Mouse (Mus musculus): Measurements from ENCODE around the gene Chp1. TPM values are rescaled to one million over a fixed set of nuclear protein-coding genes. Genes with fewer than 3 reads are reported as not detected.
"Not testable (repeated sequence)": the region's sequence is repeated elsewhere in the genome, so short reads cannot be mapped to it uniquely, and the experiment has no call there.

Chp1 gene
- total RNA-seq, 1 experiment from 2014 or later, result 237 TPM

DNA sequence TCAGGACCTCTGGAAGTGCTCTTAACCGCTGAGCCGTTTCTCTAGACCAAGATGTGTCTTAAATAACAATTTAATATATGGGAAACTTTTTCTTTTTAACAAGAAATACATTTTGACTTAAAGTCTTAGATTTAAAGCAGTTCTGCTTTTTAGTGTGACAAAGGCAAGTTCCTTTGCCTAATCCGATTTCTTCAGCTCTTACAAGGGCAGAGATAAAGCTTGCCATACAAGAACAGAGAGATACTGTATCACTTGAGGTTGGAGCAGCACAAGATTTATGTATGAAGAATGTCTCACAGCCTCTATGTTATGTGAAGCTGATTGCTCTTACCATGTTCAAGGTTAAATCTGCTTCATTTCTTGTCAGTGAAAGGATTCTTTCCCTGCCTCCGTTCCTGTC lies 17.8 kb downstream of the Chp1 start:
- no peak for DNase-seq

DNA sequence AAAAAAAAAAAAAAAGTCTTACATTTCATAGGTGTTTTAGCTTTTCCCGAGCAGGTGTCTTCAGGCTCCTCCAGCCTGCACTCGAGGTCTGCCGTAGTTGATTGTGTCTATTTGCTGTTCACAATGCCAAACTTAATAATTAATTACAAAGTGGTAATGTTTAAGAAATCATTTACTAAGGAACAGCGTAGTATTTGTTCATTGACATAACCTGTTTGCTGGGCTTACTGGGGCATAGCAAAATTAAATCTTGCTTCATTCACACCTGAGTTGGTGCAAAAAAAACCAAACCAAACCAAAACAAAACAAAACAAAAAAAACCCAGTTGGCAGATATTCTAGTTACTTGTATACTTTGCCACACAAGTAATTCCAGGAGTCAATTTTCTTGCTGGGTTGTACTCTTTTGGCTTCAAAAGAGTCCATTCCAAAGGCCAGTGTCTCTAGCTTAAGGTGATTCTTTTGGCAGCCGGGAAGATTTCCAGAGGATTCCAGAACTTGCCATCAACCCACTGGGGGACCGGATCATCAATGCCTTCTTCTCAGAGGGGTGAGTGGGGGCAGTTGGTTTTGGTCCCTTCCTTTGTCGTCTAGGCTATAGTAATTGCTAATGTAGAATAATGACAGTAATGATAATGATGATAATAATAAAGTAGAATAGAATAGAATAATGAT lies 18.8 kb downstream of the Chp1 start:
- no peak for DNase-seq

GRCm38 (mm10) chr2:119572471-119572870 lies 25.0 kb downstream of the Chp1 start:
- peak; percentile 37 for DNase-seq

GRCm38 (mm10) chr2:119581571-119581970 lies 34.1 kb downstream of the Chp1 start:
- no peak for DNase-seq

- DNase-seq, result no peak
These were observed 35.9 kb downstream of the Chp1 start for GRCm38 (mm10) chr2:119583439-119583838.

DNA sequence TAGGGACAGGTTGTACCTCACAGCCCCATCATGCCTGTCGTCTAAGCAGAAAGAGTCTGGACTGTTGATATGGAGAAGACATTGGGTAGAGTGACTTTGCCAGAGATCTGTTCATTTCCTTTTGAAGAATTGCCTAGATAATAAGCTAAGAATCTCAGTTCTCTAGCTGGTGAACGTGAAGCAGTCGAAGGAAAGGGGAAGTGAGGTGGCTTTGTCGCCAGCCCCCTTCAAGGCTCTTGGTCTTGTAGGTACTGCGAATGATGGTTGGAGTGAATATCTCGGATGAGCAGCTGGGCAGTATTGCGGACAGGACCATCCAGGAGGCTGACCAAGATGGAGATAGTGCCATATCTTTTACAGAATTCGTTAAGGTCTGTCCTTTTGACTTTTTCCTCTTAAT lies 36.8 kb downstream of the Chp1 start:
- no peak for DNase-seq

GRCm38 (mm10) chr2:119587383-119587782 lies 39.9 kb downstream of the Chp1 start:
- peak; percentile 78 for DNase-seq

DNA sequence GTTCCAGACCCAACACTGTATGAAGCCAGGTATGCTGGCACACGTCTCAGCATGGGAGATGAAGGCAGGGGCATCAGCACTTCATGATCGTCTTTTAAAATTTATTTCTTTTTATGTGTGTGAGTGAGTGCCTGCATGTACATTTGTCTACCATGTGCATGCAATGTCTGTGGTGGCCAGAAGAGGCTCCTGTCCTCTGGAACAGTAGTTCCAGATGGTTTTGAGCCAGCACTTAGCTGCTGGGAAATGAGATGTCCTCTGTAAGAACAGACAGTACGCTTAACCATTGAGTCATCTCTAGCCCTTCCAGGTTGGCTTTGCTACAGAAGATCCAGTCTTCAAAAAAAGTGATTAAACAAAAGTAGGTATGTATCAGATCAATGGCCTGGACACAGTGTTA lies 43.8 kb downstream of the Chp1 start:
- no peak for DNase-seq

DNA sequence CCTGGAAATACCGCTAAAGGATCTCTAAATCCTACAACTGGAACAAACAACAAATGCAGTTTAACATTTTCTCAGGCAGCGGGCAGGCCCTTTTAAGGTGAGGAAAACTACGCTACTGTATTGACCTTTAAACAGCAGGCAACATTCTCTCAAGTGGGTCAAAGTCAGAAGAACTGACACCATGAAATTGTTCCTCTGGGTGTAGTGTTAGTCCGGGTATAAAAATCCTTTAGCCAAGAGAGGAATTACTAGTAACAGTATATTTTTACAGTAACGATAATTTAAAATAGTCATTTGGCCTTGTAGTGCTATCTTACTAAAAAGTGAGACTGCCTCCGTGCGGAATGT lies 46.2 kb downstream of the Chp1 start:
- peak; percentile 17 for DNase-seq

DNA sequence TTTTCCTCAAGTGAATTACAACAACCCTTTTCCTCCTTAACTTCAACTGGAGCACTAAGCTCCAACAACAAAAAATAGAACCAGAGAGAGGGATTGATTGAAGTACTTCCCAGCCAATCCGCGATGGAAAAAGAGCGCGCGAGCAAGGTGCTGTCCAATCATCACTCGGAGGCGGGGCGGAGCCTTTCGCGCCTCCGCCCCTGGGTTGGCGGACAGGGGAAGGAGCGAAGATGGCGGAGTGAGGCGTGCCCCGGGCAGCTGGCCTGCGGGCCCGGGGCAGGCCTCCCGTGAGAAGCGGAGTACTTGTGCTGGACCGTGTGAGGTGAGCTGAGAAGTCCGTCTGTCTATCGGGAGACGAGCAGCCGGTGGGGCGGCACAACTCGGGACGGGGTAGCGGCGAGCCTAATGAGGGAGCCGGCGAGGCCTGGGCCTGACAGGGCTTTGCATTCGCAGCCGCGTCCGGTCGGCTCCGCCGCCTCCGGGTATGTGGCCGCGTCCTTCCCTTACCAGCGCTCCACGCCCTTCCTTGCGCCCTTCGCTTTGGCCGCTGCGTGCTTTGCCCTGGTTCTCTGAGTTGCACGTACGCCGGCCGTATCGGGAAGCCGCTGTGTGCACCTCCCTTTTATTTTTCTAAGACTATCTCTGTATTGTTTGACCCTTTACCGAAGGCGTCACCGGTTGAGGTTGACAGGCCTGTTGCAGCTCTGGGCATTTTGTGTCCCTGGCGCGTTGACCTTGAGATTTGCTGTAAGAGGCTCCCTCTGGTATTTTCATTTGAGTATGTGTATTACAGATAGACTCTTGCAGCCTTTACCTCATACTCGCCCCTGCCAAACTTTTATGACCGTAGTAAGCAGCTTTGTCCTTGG lies 46.9 kb downstream of the Chp1 start:
- DNase-seq, result peak; percentile 98

DNA sequence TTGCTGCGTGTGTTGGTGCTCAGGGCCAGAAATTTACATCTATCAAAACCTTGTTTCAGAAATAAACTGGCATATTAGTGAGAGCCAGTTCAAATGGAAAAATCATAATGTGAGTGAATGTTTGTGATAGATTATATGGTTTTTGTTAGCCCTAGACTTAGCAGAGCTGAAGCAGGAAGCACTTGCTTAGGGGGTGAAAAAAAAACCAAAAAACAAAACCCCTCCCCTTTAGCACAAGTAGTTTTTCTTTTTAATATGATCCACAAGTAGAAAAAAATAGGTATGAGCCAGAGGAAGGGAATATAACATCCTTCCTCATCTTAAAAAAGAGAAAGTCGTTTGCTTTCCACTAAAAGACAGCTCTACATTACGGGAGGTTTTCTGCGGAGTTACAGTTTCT lies 47.8 kb downstream of the Chp1 start:
- DNase-seq, result no peak

- DNase-seq, result peak; percentile 24
These were observed 49.4 kb downstream of the Chp1 start for GRCm38 (mm10) chr2:119596781-119597330.

DNA sequence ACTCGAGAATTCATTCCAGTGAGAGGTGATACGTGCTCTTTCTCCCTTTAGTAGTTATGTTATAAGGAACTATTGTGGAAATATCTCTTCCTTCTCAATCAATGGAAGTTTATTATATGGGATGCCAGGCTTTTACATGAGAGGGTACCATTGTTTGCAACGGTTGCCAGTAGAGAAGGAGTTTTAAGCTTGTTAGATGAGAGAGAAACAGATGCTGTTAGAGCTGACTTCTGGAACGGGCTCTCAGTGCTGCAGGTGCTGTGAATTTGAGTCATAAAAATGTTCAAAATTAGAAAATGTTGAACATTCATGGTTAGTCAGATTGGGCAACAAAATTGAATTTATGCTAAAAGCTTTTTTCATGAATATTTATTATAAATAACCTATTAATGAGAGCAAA lies 53.5 kb downstream of the Chp1 start:
- DNase-seq, result no peak

GRCm38 (mm10) chr2:119601575-119601974 lies 54.1 kb downstream of the Chp1 start:
- not testable (repeated sequence) for DNase-seq

DNA sequence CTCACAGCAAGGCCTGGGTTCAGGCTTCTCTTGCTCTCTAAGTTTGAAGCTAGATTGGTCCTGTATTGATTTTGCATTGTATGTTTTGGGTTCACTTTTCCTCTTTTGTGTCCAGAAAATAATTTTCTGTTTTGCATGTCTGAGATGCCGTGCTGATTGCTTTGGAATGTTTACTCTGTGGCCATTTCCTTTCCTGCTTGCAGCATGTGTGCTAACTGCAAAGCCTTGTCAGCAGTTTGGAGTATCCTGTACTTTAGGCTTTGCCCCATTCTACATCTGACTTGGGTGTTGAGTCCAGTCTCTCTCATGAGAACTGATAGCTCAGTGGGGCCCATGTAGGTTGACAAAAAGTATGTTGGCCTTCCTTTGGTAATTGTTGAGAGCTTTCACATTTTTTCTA lies 55.0 kb downstream of the Chp1 start:
- DNase-seq, result no peak

DNA sequence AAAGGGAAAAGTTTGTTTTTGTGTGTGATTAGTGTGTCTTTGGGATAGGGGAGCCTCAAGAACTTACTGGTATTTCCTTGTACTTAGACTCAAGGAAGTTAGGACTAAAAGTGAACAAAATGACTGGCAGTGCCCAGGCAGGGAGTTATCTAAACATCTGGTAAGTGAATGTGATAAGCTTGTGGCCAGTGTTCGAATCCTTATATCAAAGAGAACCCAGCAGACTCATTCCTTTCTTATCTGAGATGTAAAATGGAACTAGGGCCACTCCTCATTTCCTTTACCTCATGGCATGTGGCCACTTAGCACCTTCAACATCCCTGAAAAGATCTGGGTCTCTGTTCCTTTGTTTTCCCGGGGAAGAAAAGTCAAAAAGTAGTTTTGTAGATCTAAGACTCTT lies 56.4 kb downstream of the Chp1 start:
- DNase-seq, result no peak

DNA sequence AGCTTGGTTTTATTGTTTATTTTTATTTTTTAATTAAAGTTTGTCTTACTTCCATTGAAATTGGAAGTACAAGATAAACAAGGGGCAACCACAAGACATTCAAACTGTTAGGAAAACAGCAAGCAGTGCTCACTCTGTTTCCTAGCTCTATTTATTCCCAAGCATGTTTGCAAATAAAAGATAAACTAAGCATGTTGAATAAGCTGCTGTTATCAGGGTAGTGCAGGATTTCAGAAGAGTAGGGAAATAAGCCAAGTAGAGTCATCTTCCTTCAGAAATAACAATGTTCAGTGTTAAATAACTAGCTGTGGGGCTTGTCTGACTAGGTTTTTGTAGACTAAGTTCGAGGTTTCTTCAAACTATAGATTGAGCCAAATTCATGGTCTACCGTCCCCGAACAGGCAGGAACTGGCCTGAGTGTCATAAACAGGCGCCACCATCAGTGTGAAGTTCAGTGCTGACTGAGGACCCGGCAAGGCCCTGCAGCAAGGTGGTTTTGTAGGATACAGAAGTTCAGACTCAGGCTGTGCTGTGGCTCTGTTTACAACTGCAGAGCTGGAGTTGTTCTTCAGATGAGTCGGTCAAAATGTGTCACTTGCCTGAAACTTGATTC lies 58.0 kb downstream of the Chp1 start:
- no peak for DNase-seq

GRCm38 (mm10) chr2:119607023-119607422 lies 59.5 kb downstream of the Chp1 start:
- DNase-seq, result no peak

GRCm38 (mm10) chr2:119617841-119618198 lies 70.3 kb downstream of the Chp1 start:
- DNase-seq, result no peak

GRCm38 (mm10) chr2:119618199-119618982 lies 70.9 kb downstream of the Chp1 start, which contains the start of the genes Nusap1 and Oip5:
Gene Nusap1 (plus strand): TSS chr2:119618298.
Gene Oip5 (minus strand): TSS chr2:119618469.
- DNase-seq, result peak; percentile 96

DNA sequence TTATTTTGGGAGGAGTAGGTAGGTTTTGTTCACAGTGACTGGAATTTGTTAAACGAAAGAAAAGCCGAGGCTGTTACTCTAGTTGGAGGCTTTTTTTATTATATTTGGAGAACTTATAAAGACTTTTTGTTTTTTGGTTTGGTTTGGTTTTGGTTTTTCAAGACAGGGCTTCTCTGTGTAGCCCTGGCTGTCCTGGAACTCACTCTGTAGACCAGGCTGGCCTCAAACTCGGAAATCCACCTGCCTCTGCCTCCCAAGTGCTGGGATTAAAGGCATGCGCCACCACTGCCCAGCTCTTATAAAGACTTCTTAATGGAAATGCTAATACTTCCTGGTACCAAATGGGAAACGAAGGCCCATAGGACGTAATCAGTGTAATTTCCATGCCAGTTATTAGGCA lies 71.5 kb downstream of the Chp1 start:
- not testable (repeated sequence) for DNase-seq

DNA sequence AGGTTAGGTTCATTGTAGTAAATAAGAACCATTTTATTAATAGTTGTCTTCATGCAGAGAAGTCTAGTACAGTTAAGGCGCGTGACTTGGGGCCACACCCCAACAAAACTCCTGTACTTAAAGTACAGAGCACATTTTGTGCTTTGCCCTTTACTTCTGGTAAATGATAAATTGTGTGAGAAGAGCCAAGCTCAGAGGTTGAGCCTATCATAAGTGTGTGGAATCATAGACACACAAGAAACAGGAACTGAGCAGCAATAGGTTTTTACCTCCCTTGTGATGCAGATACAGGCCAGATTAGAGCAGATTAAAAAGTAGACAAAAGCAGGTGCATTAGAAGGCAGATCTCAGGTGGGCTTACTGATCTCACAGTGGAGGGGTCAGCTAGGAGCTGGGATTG lies 73.8 kb downstream of the Chp1 start:
- no peak for DNase-seq

Measured in adrenal gland, postnatal 14 days (tissue).